1 mouse cellular context compared by ENCODE assay signal in the genomic region with DNA sequence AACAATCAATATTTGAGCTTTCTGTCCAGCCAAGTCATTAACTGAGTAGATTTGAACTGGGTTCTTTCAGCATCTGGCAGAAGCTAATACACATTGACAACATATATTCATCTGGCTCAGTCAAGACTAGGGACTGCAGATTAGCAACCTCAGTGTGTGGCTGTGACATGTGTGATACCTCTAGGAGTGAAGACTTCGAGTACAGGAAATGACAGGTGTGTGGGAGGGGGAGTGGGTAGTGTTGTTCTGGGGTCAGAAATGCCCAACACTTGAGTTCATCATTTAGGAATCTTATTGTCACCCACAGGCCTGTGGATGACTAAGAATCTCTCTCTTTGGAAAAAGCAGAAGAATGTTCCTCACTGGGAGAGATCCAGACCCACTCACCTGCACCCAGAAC.
TF ChIP-seq lines count a peak whose summit lies in the region.

No protein-coding gene starts in this region.

TF ChIP-seq in myocyte, 11 proteins besides CTCF, POLR2A, EP300 and RAD21:
- peak; percentile 68 for TF ChIP-seq TCF12 (IDR thresholded peaks at IDR 0.05; ENCODE audit: insufficient read depth, poor library complexity, severe bottlenecking)
- TF ChIP-seq MYOG (IDR thresholded peaks at IDR 0.05; ENCODE audit: control insufficient read depth in 1 of 3, insufficient read depth in 1 of 3, insufficient read length in 2 of 3, low read depth in 2 of 3), result peak in 2 of 3 experiments; percentile 56 to 73
- TF ChIP-seq MYOD1 (IDR thresholded peaks at IDR 0.05; ENCODE audit: control insufficient read depth in 1 of 3, insufficient read length in 2 of 3, low read depth in 2 of 3), result peak; percentile 23 to 90 (median 88)
- TF ChIP-seq CEBPB (IDR thresholded peaks at IDR 0.05; ENCODE audit: insufficient read depth, poor library complexity, severe bottlenecking), result no peak
- no peak for TF ChIP-seq TCF3 (IDR thresholded peaks at IDR 0.05; ENCODE audit: insufficient read length, low read depth)
